Mouse (Mus musculus): Measurements from ENCODE around the gene Gm49378.

The Gm49378 gene

GRCm38 (mm10) chr14:55637795-55638194 lies at the start of gene Gm49378:
Gene Gm49378, minus strand, starts transcription at chr14:55637895.
- in situ Hi-C loops (cut with MboI, MseI), result loop anchor here (5.0 kb wide), 1 partner anchor 35 kb away; the partner anchor contains the start of gene Irf9

- in situ Hi-C loops (cut with MboI, MseI), result loop anchor here (5.0 kb wide), 1 partner anchor 60 kb away; no protein-coding TSS in a partner anchor
Observed at GRCm38 (mm10) chr14:55682118-55682493, 44.4 kb upstream of the Gm49378 start.

DNA sequence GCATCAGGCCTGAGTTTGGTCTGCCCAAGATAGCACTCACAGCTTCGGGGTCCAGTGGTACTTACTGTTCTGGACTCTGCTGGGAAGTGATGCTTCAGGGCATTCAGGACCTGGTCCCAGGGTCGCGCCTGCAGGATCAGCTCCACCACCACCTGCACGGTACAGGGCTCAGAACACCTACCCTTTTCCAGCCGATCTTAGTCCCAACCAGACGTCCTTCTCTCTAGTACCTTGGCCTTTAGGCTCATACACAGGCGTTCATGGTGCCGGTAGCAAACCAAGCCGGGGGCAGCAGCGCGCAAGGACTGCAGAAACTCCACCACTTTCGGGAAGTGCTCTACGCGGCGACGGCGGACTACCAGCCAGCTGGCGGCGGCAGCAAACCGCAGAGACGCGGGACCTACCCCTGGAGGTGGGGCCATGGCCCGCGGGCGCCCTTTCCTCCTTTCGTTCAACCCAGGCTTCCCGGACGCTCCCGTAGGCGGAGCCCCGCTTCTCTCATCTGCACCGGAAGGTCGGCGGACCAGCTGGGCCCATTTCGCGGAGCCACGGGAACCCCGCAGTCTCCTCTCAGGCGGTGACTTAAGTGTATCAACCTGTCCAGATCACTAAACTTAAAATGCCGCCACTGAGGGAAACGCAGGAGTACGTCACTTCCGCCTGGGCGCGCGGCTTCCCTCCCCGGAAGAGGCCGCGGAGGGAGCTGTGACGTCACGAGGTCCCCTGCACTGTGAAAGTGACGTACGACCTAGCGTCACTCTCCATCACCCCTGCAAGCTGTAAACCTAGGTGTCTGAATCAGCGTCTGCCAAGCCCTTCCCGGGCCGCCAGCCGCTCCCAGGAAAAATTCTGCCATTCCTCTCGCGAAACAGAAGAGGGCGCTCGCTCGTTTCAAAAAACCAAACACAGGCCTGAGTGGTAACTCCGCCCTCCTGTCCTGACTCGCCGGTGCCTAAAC lies 43.7 kb upstream of the Gm49378 start, which contains the start of gene Tinf2:
TSS of gene Tinf2 (minus strand) at position 661 of the 958 bp plus-strand sequence.
- in situ Hi-C loops (cut with MboI, MseI), result loop anchor here (5.0 kb wide), 1 partner anchor 61 kb away; no protein-coding TSS in a partner anchor

- in situ Hi-C loops (cut with MboI, MseI), result no loop called here
Observed at GRCm38 (mm10) chr14:55677615-55678014, 39.9 kb upstream of the Gm49378 start.

DNA sequence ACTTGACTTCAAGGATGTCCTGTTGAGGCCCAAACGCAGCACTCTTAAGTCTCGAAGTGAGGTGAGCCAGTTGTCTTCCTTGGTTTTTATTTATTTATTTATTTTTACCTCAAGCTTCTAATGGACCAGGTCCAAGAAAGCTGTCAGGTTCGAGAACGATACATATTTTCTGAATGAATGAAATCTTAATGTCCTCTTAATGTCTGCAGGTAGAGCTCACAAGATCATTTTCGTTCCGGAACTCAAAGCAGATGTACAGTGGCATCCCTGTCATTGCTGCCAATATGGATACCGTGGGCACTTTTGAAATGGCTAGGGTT lies 35.0 kb upstream of the Gm49378 start:
- in situ Hi-C loops (cut with MboI, MseI), result no loop called here

DNA sequence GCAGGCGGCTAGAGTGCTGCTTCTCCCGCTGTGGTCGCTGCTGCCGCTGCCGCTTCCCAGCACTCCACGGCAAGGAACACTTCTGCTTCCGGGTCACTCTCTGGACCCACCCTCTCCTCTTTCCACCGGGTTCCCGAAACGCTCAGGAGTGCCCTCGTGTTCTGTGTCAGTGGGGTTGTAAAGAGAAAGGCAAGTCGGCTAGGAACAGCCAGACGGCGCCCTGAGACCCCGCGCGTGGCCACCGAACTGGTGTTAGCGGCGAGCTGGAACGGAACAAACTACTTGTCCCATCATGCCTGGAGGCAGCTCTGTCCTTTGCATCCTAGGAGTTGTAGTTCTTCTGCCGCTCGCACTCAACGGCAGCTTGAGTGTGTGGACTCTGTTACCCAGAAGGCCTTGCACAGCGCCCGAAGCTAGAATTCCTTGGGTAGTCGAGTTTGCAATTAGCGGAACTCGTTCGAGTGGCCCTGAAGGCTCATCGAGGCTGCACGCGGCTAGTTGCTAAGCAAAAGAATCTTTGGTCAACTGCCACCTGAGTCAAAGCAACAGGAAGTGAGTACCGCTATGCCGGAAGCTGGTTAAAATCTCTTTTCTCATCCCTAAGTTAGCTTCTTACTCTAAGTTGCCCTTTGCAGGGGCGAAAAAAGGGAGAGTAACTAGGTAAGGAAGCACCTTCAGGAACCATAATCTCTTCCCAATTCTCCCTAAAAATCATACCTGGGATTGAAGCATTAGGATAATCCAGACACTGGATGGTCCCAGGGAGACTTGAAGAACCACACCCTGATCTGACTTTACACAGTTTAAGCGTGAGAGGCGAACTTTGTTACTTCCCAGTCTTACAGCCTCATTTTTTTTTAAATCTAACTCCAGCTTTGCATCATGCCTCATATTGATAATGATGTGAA lies 34.4 kb upstream of the Gm49378 start, which contains the start of the genes Gmpr2 and Nedd8:
TSS of gene Gmpr2 (plus strand) at position 109 of the 908 bp plus-strand sequence.
TSS of gene Nedd8 (minus strand) at position 292 of the 908 bp plus-strand sequence.
- in situ Hi-C loops (cut with MboI, MseI), result no loop called here

- in situ Hi-C loops (cut with MboI, MseI), result no loop called here
Observed at GRCm38 (mm10) chr14:55671486-55671832, 33.8 kb upstream of the Gm49378 start.

GRCm38 (mm10) chr14:55660636-55661035 lies 22.9 kb upstream of the Gm49378 start:
- in situ Hi-C loops (cut with MboI, MseI), result loop anchor here (5.0 kb wide), 1 partner anchor 48 kb away; no protein-coding TSS in a partner anchor

- in situ Hi-C loops (cut with MboI, MseI), result loop anchor here (5.0 kb wide), 1 partner anchor 48 kb away; no protein-coding TSS in a partner anchor
Observed at GRCm38 (mm10) chr14:55659960-55660573, 22.4 kb upstream of the Gm49378 start, which contains the start of gene Mdp1. Gene Mdp1, minus strand, starts transcription at chr14:55660508.

- in situ Hi-C loops (cut with MboI, MseI), result no loop called here
Observed at GRCm38 (mm10) chr14:55658011-55658410, 20.3 kb upstream of the Gm49378 start.

DNA sequence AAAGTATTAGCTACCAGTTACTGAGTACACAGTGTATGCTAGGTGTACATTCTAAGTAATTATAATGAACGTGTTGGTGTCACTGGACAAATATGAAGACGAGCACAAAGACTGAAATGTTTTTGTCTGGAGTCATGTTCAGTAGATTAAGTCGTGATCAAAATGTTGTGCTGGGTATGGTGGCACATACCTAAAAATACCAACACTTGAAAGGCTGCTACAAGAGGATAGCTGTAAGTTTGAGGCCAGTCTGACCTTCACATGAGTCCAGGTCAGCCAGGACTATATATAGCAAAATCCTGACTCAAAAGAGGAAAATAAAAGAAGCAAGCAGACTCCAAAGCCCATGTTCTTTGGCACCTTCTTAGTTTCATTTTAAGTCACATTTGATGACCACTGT lies 19.2 kb upstream of the Gm49378 start:
- in situ Hi-C loops (cut with MboI, MseI), result no loop called here

DNA sequence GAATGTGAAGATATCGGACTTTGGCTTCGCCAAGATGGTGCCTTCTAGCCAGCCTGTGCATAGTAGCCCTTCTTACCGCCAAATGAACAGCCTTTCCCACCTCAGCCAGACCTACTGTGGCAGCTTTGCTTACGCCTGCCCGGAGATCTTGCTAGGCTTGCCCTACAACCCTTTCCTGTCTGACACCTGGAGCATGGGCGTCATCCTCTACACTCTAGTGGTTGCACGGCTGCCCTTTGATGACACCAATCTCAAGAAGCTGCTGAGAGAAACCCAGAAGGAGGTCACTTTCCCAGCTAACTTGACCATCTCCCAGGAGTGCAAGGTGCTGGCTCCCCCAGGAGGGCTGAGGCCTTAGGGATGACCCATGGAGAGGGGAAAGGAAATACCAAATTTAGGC lies 13.8 kb upstream of the Gm49378 start:
- in situ Hi-C loops (cut with MboI, MseI), result no loop called here

GRCm38 (mm10) chr14:55649884-55650283 lies 12.2 kb upstream of the Gm49378 start, which contains the start of gene Tssk4:
Gene Tssk4, plus strand, starts transcription at chr14:55650184.
- in situ Hi-C loops (cut with MboI, MseI), result no loop called here

- in situ Hi-C loops (cut with MboI, MseI), result no loop called here
Observed at GRCm38 (mm10) chr14:55644261-55644888, 6.7 kb upstream of the Gm49378 start.

DNA sequence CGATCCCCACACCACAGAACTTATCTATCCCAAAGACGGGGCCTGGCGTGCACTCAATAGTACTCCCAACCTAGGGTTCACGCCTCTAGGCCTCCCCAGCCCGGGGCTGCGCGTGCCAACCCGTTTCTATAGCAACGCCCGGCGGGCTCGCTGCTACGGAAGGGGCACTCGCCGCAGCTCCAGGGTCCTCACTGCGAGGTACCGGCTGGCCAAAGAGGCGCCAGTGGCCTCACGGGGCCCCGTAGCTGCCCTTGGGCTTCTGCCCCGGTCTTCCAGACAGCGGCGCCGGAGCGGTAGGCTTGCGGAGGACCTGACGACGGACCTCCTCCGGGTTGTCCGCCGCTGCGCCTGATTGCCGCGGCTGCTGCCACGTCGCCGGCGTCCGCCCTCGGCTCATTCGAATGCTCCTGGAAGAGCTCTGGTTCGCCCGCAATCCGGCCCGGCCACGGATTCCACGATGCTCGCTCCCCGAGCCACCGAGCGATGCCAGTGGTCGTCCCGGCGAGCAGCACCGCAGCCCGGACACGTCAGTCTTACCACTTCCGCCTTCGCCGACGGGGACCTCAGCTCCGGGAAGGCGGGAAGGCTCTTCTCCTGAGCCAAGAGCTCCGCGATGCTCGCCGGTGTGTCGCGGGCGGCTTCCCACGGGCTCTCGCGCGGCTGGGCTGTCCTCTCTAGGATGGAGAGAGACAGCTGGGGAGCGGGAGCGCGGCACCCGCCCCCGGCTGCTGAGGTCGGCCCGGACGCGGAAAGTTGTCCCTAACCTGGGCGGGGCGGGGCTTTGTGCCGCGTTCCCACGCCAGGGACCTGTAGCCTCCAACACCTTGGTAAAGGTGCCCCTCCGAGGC lies 5.6 kb upstream of the Gm49378 start, which contains the start of gene Tm9sf1:
TSS of gene Tm9sf1 (minus strand) at position 747 of the 848 bp plus-strand sequence.
- in situ Hi-C loops (cut with MboI, MseI), result no loop called here

- in situ Hi-C loops (cut with MboI, MseI), result no loop called here
Observed at GRCm38 (mm10) chr14:55642679-55643059, 5.0 kb upstream of the Gm49378 start.

DNA sequence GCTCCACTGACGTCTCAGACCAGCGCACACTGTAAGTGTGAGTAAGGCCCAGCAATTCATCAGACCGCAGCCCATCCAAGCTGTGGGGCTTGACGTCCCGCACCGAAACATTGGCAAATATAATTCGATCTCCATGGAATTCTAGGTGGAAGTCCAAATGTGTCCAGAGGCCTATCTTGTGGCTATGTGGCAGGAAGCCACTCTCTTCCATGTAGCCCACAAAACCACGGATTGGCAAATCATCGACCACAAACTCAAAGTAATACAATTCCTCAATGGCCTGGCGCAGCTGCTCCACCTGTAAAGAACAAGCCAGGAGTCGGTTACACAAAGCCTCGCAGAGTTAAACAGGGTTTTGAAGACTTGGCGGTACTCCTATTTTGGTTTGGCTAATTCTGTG lies 3.6 kb upstream of the Gm49378 start:
- in situ Hi-C loops (cut with MboI, MseI), result no loop called here

DNA sequence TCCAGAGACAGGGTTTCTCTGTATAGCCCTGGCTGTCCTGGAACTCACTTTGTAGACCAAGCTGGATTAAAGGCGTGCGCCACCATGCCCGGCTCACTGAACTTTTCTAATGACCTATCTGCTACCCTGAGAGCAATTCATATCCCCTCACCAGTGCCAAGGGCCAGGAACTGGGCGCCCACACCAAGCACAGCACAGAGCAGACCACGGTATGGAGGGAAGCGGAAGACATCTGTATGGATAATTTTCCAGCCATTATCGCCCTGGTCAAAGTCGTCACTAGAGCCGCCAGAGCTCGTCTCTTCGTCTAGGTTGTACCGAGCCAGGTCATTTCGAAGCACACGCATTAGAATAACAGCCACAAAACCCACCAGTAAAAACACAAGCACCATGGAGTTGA lies 3.1 kb upstream of the Gm49378 start:
- in situ Hi-C loops (cut with MboI, MseI), result no loop called here

- in situ Hi-C loops (cut with MboI, MseI), result loop anchor here (5.0 kb wide), 1 partner anchor 33 kb away; the partner anchor contains the start of gene Irf9
Observed at GRCm38 (mm10) chr14:55635523-55636007, 2.1 kb downstream of the Gm49378 start, which contains the start of gene Ipo4. Gene Ipo4, minus strand, starts transcription at chr14:55635957.
